Mouse (Mus musculus) neutrophil, adult 65 days (primary cell): ENCODE results near the gene Tmem72. TPM values are rescaled to one million over a fixed set of nuclear protein-coding genes. Genes with fewer than 3 reads are reported as not detected.

Experiments
- total RNA-seq: library from RNA; stranded (reverse); gene quantifications from 2 replicates; pipeline ENCODE4 v1.2.4, GENCODE M21; 2023

Gene Tmem72
- 0.20 and 0.22 TPM in 2 replicates for total RNA-seq

GRCm38 (mm10) chr6:116716666-116717065, at the start of gene Tmem72:
Gene Tmem72, minus strand, starts transcription at chr6:116716913.

GRCm38 (mm10) chr6:116673471-116674282, 43.0 kb downstream of the Tmem72 start, which contains the start of gene Rassf4:
Gene Rassf4, minus strand, starts transcription at chr6:116673952.

GRCm38 (mm10) chr6:116650406-116650805, 66.3 kb downstream of the Tmem72 start, which contains the start of gene Depp1:
Gene Depp1, plus strand, starts transcription at chr6:116650609.

Other genes with a start within 250 kb of the Tmem72 start
- gene Olfr211, start 227.8 kb downstream of the Tmem72 start, total RNA-seq: not detected in 2 replicates
- gene Olfr212, start 210.4 kb downstream of the Tmem72 start, total RNA-seq: 0.35 TPM in 1 of 2 replicates, not detected in the other
- gene Olfr213, start 178.5 kb downstream of the Tmem72 start, total RNA-seq: not detected in 2 replicates
- 0.82 and 2.3 TPM in 2 replicates for gene Gm5580, start 165.8 kb downstream of the Tmem72 start, total RNA-seq
- not detected in 2 replicates for gene Olfr214, start 162.7 kb downstream of the Tmem72 start, total RNA-seq
- not detected in 2 replicates for gene Olfr215, start 132.7 kb downstream of the Tmem72 start, total RNA-seq
- gene Zfp422, start 87.9 kb downstream of the Tmem72 start, total RNA-seq: 10.8 and 11.1 TPM in 2 replicates
- 0.98 TPM in 1 of 2 replicates, not detected in the other for gene Depp1, start 66.3 kb downstream of the Tmem72 start, total RNA-seq
- gene Rassf4, start 43.0 kb downstream of the Tmem72 start, total RNA-seq: 82.7 and 104 TPM in 2 replicates